ENCODE assay signal across 18 mouse cellular contexts in the genomic region with DNA sequence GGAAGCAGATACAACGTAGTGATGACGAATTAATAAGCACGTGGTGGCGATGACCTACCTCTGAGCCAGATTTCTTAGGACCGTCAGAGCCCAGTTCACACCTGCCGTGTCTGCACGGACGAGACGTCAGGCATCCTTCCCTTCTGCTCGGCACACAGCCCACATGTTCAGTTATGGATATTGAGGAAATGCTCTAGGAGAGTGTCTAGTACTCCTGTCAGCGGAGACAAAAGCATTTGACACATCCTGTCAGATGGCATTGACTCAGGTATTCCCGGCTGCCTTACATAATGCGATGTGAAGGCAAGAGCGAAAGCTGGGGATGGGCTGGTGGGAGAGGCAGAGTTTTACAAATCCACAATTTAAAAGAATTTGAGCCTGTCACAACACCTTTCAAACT.
DNase-seq lines count a peak whose midpoint lies in the region; ATAC-seq and TF ChIP-seq lines count a peak whose summit lies in the region.
"Had no signal": no experiment of that assay in that cellular context is flagged by ENCODE, and none has a peak within 500 bp of the region (broad histone marks: within the 10 kb centered on the region; RNA-seq: fewer than 3 reads in every experiment).

No protein-coding gene starts in this region.

- no peak for ATAC-seq in kidney, embryonic 14.5 days (ENCODE audit: low FRiP score, low TSS enrichment)
- no peak for ATAC-seq in forebrain, embryonic 11.5 days (replicated peaks; ENCODE audit: low FRiP score)
- ATAC-seq in midbrain, embryonic 12.5 days (ENCODE audit: low FRiP score, low read depth) = peak; percentile 24; the same call in 1 of the 2 replicates
- ATAC-seq: CD4-positive, CD25-positive, alpha-beta regulatory T cell, adult 4 months had no signal

- no peak for TF ChIP-seq POLR2A in brain, embryonic 14.5 days (IDR thresholded peaks at IDR 0.05; ENCODE audit: borderline replicate concordance, extremely low read depth, insufficient read depth, insufficient read length, poor library complexity, severe bottlenecking)

- H3K36me3 ChIP-seq in kidney, embryonic 14.5 days (ENCODE audit: control insufficient read depth, insufficient read depth, low read length) = no peaks in the 10 kb centered on the region
- H3K36me3 ChIP-seq in forebrain, embryonic 11.5 days (ENCODE audit: control insufficient read depth, insufficient read depth, low read length) = no peaks in the 10 kb centered on the region
- no peaks in the 10 kb centered on the region for H3K36me3 ChIP-seq in midbrain, embryonic 12.5 days
- H3K36me3 ChIP-seq: embryonic facial prominence, embryonic 12.5 days; heart, embryonic 12.5 days; lung, embryonic 15.5 days had no signal

- H3K9me3 ChIP-seq in kidney, embryonic 14.5 days (ENCODE audit: control insufficient read depth, low read length) = no peaks in the 10 kb centered on the region
- H3K9me3 ChIP-seq in forebrain, embryonic 11.5 days (ENCODE audit: control insufficient read depth, low read length) = no peaks in the 10 kb centered on the region
- H3K9me3 ChIP-seq in midbrain, embryonic 12.5 days = no peaks in the 10 kb centered on the region
- H3K9me3 ChIP-seq: embryonic facial prominence, embryonic 12.5 days; heart, embryonic 12.5 days; lung, embryonic 15.5 days had no signal

- no peak for TF ChIP-seq CTCF in brain, embryonic 14.5 days (IDR thresholded peaks at IDR 0.05; ENCODE audit: borderline replicate concordance, extremely low read depth, insufficient read depth, insufficient read length)

- H3K4me2 ChIP-seq in kidney, embryonic 14.5 days (replicated peaks; ENCODE audit: low read depth, low read length) = no peak overlapping the region
- no peak overlapping the region for H3K4me2 ChIP-seq in forebrain, embryonic 11.5 days (ENCODE audit: low read depth, low read length, severe bottlenecking)
- H3K4me2 ChIP-seq in midbrain, embryonic 12.5 days (replicated peaks) = no peak overlapping the region
- H3K4me2 ChIP-seq: embryonic facial prominence, embryonic 12.5 days; heart, embryonic 12.5 days; lung, embryonic 15.5 days had no signal

- H3K4me3 ChIP-seq in kidney, embryonic 14.5 days (ENCODE audit: low read length) = no peak overlapping the region
- H3K4me3 ChIP-seq in forebrain, embryonic 11.5 days (ENCODE audit: low read depth, low read length) = no peak overlapping the region
- H3K4me3 ChIP-seq in midbrain, embryonic 12.5 days = no peak overlapping the region
- H3K4me3 ChIP-seq: embryonic facial prominence, embryonic 12.5 days; heart, embryonic 12.5 days; lung, embryonic 15.5 days had no signal

- no peaks in the 10 kb centered on the region for H3K27me3 ChIP-seq in kidney, embryonic 14.5 days (ENCODE audit: control insufficient read depth, insufficient read depth, low read length)
- no peaks in the 10 kb centered on the region for H3K27me3 ChIP-seq in forebrain, embryonic 11.5 days (ENCODE audit: control insufficient read depth, insufficient read depth, low read length)
- no peaks in the 10 kb centered on the region for H3K27me3 ChIP-seq in midbrain, embryonic 12.5 days
- H3K27me3 ChIP-seq: embryonic facial prominence, embryonic 12.5 days; heart, embryonic 12.5 days; lung, embryonic 15.5 days had no signal

- H3K27ac ChIP-seq in kidney, embryonic 14.5 days (ENCODE audit: low read depth, low read length) = no peak overlapping the region
- no peak overlapping the region; the same call in 1 of the 2 replicates for H3K27ac ChIP-seq in forebrain, embryonic 11.5 days (ENCODE audit: low read depth, low read length)
- no peak overlapping the region for H3K27ac ChIP-seq in midbrain, embryonic 12.5 days (replicated peaks)
- H3K27ac ChIP-seq: embryonic facial prominence, embryonic 12.5 days; lung, embryonic 15.5 days had no signal

- H3K4me1 ChIP-seq in kidney, embryonic 14.5 days (ENCODE audit: control insufficient read depth, insufficient read depth, low read length) = no peaks in the 10 kb centered on the region
- peaks cover 5% of the 10 kb centered on the region; the same call in 1 of the 2 replicates for H3K4me1 ChIP-seq in forebrain, embryonic 11.5 days (replicated peaks; ENCODE audit: control insufficient read depth, insufficient read depth, low read length)
- H3K4me1 ChIP-seq in midbrain, embryonic 12.5 days = peaks cover 13% of the 10 kb centered on the region
- H3K4me1 ChIP-seq: heart, embryonic 12.5 days; lung, embryonic 15.5 days had no signal

- H3K9ac ChIP-seq in kidney, embryonic 14.5 days (ENCODE audit: low read depth, low read length) = no peak overlapping the region
- no peak overlapping the region for H3K9ac ChIP-seq in forebrain, embryonic 11.5 days (ENCODE audit: low read length)
- no peak overlapping the region for H3K9ac ChIP-seq in midbrain, embryonic 12.5 days (replicated peaks)
- H3K9ac ChIP-seq: embryonic facial prominence, embryonic 12.5 days; heart, embryonic 12.5 days; lung, embryonic 15.5 days had no signal

- DNase-seq in kidney, postnatal 14 days = peak; percentile 2
- DNase-seq in brain, embryonic 14.5 days (ENCODE audit: low read depth) = peak; percentile 63
- DNase-seq in forebrain, embryonic 11.5 days (ENCODE audit: low spot score) = peak; percentile 46
- DNase-seq in frontal cortex, postnatal 14 days (ENCODE audit: low spot score in 2 of 2) = no peak
- no peak for DNase-seq in gastrocnemius, postnatal 4 days (ENCODE audit: low spot score in 2 of 2)
- no peak for DNase-seq in testis, postnatal 14 days (ENCODE audit: low spot score)
- DNase-seq: cerebellum, adult 18-20 months; gastrocnemius, postnatal 14 days; heart, postnatal 4 days; kidney, adult 11 months; kidney, postnatal 36 days; spleen, adult 18-20 months had no signal

- 84% methylated on average over 14 of the region's 14 CpGs for WGBS in kidney, embryonic 14.5 days
- WGBS in forebrain, embryonic 11.5 days = 58% methylated on average over 14 of the region's 14 CpGs
- 65% methylated on average over 14 of the region's 14 CpGs for WGBS in midbrain, embryonic 12.5 days

Comparison
In these comparisons a context has a peak if more than half of its experiments do, and no peak if none do; other contexts are left out.
1. DNase-seq: peak in kidney, postnatal 14 days (single experiment), brain, embryonic 14.5 days (single experiment) and forebrain, embryonic 11.5 days (single experiment); none in frontal cortex, postnatal 14 days (0 of 2), gastrocnemius, postnatal 4 days (0 of 2) and testis, postnatal 14 days (single experiment).